Mouse (Mus musculus) kidney, adult 9 months (tissue): ENCODE measurements at regions not wholly inside any gene's neighbourhood (a gene's known extent, or its start where the extent isn't known, plus 50 kb on each side); places are given as distances from the start of the nearest gene placed in this dataset.

Experiments
- DNase-seq: peaks from one replicate; pipeline ENCODE4 v3.0.0; 2022

DNA sequence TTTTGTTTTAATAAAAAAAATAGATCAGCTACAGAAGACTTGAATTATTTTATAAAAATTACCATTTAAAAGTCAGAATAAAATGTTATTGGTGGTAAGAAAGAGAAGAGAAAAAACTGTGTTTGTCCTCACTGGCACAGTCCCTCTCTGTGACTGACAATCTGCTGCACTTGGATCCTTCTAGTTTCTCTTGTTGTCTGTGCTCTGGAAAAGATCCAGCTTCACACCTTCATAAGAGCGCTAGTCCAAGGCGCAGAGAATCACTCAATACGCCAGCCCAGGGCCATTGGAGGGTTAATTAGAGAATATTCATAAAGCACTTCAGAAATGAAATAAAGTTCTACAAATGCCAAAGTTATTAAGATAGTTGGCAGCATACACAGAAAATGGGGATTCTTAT is 153.8 kb downstream of the Lmbrd1 start:
- no peak for DNase-seq

- DNase-seq = no peak
These were observed 188.4 kb downstream of the Lmbrd1 start for GRCm38 (mm10) chr1:24866877-24867276.

DNA sequence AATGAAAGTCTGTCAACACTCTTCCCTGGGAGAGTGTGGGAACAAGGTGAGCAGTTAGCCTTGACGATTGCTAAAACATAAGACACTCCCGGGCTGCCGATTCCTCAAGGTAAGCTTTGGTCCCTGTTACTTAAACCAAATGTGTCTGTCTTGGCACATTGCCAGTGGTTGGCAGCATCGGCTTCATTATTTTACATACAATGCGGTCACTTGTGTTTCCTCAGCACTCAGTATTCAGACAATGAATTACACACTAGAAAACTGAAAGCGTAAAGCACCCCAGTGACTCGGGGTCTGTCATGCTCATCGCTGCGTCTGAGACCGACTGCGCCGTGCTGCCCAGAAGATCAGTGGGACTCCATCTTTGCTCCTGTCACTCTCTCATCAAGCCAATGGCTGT is 191.3 kb downstream of the Lmbrd1 start:
- DNase-seq = no peak

- no peak for DNase-seq
These were observed 192.4 kb downstream of the Lmbrd1 start for GRCm38 (mm10) chr1:24870685-24871417.

- no peak for DNase-seq
These were observed 198.6 kb downstream of the Lmbrd1 start for GRCm38 (mm10) chr1:24877014-24877413.

DNA sequence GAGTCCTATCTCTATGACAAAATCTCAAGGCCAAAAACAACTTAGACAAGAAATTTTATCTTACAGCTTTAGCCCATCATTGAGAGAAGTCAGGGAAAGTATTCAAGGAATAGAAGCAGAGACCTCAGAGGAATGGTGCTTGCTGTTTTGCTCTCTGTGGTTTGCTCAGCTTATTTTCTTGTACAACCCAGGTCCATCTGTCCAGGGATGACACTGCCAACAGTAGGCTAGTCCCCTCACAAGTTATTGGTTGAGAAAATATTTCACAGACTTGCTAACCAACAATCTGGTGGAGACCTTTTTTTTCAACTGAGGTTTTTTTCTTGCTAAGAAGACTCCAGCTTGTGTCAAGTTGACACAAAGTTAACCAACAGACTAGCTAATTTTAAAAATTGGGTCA is 205.2 kb downstream of the Lmbrd1 start:
- no peak for DNase-seq

DNA sequence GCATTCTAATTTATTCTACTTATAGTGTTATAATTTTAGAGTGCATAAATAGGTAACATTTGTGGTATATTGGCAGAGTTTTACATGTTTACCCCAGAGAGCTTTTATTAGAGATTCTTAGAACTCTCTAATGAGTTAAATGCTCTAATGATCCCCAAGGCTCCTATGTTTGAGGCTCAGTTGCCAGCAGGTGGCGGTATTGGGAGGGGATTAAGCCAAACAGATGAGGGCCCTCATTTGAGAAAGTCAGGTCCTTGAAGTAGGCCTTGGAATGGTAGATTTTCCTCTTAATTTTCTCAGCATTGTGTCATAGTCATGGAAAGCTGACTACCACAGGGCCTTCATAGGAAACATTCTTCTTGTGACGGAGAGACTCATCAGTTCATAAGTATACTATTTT is 222.8 kb downstream of the Lmbrd1 start:
- DNase-seq = peak; percentile 68

DNA sequence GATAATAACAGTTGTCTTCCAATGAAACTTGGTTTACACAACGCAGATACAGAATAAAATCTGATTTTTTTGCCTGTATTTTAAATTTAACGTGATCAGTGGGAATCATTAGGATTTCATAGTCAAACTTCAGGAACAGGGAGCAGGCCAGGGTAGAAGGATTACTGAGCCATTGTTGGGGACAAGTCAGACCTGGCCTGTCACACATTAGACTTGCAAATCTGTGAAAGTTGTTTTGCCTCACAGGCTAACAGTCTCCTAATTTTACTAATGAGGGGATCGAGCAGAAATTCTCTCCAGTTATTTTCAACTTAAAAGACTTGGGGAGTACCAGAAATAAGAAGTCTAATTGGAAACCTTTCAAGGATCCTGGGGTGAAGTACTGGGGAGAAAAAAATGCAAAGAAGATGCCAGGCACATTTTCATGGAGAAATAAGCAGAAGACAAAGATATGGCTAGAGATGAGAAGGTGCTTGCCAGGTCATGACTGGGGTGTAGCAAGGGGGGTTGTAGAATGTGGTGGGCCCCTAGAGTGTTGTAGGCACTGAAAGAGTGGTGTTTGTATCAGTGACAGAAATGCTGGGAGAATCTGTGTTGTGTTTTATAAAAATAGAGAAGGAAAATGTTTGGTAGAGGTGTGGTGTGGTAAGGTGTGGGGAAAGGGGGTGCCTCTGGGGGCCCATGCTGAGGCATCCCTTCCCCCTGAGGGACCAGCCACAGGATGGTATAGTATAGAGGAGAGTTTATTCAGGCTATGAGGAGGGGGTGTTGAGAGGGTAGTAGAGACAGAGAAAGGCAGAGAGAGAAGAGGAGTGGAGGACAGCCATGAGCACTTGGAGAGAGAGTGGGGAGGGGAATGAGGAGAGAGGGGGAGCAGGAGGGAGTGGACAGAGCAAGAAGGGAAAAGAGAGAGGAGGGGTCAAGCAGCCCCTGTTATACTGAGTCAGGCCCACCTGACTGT is 260.2 kb downstream of the Lmbrd1 start:
- no peak for DNase-seq

DNA sequence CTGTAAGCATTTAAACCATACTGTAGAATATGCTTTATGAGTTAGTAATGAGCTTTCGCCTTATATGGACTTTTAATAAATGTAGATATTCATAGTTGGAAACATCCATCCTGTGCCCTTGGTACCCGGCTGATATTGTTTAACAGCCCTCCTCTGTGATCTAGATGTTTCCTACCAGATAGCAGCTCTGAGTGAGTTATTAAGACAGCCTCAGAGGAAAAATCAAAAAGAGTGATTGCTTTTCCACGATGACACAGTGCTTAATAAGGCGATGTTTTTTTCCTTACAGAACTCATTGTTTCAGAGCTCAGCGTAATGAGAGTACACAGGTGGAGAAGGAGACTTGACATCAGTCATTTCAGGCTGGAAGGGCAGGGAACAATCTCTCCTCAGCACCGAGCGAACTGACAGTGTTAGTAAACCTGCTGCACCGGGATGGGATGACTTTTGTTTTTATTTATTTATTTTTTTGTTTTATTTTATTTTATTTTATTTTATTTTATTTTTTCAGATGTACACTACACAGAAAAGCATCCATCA is 264.4 kb downstream of the Lmbrd1 start:
- no peak for DNase-seq

- no peak for DNase-seq
These were observed 265.0 kb downstream of the Lmbrd1 start for GRCm38 (mm10) chr1:24943451-24943850.

DNA sequence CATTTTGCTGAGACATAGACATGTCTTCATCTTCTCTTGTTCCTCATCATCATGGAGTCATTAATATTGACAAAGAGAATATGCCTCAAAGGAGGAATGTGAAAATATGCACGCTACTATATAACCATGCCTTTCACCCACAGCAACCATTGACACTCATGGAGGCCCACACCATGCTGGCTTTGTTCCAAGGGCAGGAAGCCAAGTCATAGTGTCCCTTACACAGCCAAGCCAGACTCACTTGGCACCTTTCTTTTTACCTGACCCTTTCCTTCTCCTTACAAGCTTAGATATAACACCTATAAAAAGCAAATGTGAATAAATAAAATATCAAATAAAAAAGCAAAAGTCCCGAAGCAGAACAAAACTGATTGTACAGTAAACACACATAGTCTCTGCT is 294.3 kb downstream of the Lmbrd1 start:
- no peak for DNase-seq

GRCm38 (mm10) chr1:25008456-25009169 is 330.2 kb downstream of the Lmbrd1 start:
- DNase-seq = no peak

DNA sequence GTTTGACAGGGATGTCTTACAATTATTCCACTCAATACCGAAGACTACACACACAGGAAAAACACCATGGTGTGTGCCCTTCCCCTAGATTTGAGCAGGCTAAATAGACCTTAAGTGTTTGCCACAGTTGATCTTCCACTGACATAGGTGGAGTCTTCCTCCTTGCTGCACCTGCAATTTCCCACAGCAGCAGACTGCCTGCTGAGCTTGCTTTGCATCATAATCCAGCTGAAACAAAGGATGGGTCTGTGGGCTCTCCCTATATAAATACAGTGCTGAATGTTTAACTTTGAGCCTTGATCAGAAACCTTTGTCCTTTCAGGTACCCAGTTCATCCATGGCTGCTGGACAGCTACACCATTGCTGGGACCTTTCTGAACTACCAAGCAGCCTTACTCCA is 334.3 kb downstream of the Lmbrd1 start:
- no peak for DNase-seq
